Mouse (Mus musculus) midbrain, embryonic 13.5 days (tissue): Measurements from ENCODE around the gene Shkbp1. TPM values are rescaled to one million over a fixed set of nuclear protein-coding genes. Genes with fewer than 3 reads are reported as not detected.

Experiments used
- ATAC-seq: fragments of 200-750 bp; cut with Nextera tagmentation; 2 replicates; pipeline ENCODE4 v1.8.0; 2017; ENCODE audit warnings: mild to moderate bottlenecking, moderate TSS enrichment, moderate library complexity
- H3K27ac ChIP-seq: fragments of 300-500 bp; sonication (generic); 2 replicates; pipeline ENCODE4 v1.5.1; 2015; ENCODE audit warnings: inconsistent platforms, mild to moderate bottlenecking, moderate library complexity
- H3K27me3 ChIP-seq: fragments of 300-500 bp; sonication (generic); 2 replicates; pipeline ENCODE4 v1.6.1; 2015; ENCODE audit warnings: mild to moderate bottlenecking, inconsistent platforms
- H3K36me3 ChIP-seq: fragments of 300-500 bp; sonication (generic); 2 replicates; pipeline ENCODE4 v1.6.1; 2015; ENCODE audit warnings: mild to moderate bottlenecking, inconsistent platforms
- H3K4me1 ChIP-seq: fragments of 300-500 bp; sonication (generic); replicated peaks from 2 replicates; pipeline ENCODE4 v1.6.1; 2015; ENCODE audit warnings: inconsistent platforms
- H3K4me2 ChIP-seq: fragments of 300-500 bp; sonication (generic); replicated peaks from 2 replicates; pipeline ENCODE4 v1.6.1; 2015; ENCODE audit warnings: moderate library complexity, mild to moderate bottlenecking, inconsistent platforms
- H3K4me3 ChIP-seq: fragments of 300-500 bp; sonication (generic); replicated peaks from 2 replicates; pipeline ENCODE4 v1.5.1; 2015; ENCODE audit warnings: mild to moderate bottlenecking, inconsistent platforms
- H3K9ac ChIP-seq: fragments of 300-500 bp; sonication (generic); replicated peaks from 2 replicates; pipeline ENCODE4 v1.6.1; 2015; ENCODE audit warnings: mild to moderate bottlenecking, inconsistent platforms
- H3K9me3 ChIP-seq: fragments of 300-500 bp; sonication (generic); 2 replicates; pipeline ENCODE4 v1.6.1; 2016; ENCODE audit warnings: mild to moderate bottlenecking, inconsistent platforms
- WGBS: fragments of 180-500 bp; shearing (Covaris S2); methylation state at CpG from one replicate; pipeline ENCODE4 v1.1.7; 2015; 5-methylcytosine and 5-hydroxymethylcytosine counted together
- polyA plus RNA-seq: library from polyadenylated mRNA; unstranded; fragments of >200 nt; fragmentation: Nextera tagmentation; extraction: Ambion mirVana; gene quantifications from 2 replicates; pipeline ENCODE4 v1.2.1, GENCODE M21; 2015

Shkbp1 gene
- polyA plus RNA-seq, 1 experiment from 2014 or later, result 84.3 TPM

DNA sequence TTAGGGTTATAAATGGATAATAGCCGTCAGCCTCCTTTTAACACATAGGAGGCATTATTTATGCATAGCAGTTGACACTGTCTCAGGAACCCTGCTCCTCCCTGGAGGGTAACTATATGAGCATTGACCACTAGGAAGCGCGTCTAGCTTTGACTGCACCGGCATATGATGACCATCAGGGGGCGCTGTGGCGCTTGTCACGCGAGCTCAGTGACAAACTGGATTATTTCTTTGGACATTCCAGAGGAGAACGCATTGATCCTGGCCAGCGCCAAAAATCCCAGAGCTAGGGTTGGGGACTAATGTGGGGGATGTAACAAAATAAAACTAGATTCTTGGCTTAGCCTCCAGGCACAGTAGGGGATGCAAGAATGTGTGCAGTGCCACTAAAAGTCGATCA is 53.6 kb downstream of the Shkbp1 start:
- H3K36me3 ChIP-seq, result no peaks in the 10 kb centered on the region
- no peak overlapping the region for H3K4me3 ChIP-seq
- no peak overlapping the region for H3K9ac ChIP-seq
- no peak overlapping the region for H3K4me2 ChIP-seq
- 0 out of 2 replicates have a peak, but pooled peaks have one; percentile 14 for ATAC-seq
- 9% methylated on average over 11 of the region's 11 CpGs for WGBS
- H3K4me1 ChIP-seq, result no peaks in the 10 kb centered on the region
- no peak overlapping the region for H3K27ac ChIP-seq
- H3K9me3 ChIP-seq, result no peaks in the 10 kb centered on the region
- H3K27me3 ChIP-seq, result 0 out of 2 replicates have a peak, but pooled peaks cover 2% of the 10 kb centered on the region

DNA sequence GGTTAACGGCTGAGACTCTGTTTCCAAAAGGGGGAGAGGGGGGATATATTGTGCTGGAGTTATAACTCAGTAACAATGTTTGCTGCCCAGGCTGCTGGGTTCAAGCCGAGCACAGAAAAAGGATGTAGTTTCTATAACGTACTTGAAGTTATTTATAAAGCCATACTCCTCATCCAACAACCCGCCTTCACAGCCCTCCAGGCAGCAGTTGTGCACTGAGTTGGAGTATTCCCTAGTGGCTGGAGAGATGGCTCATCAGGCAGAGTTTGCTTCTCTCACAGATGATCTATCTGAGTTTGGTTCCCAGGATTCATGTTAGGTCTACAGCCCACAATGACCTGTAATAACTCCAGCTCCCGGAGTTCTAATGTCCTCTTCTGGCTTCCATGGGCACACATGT is 55.0 kb downstream of the Shkbp1 start:
- Histone ChIP-seq H3K27me3 (0 out of 2 replicates have a peak, but pooled peaks cover 2% of the 10 kb centered on the region), H3K9ac (no peak overlapping the region), H3K4me3 (no peak overlapping the region), H3K27ac (no peak overlapping the region), H3K9me3 (no peaks in the 10 kb centered on the region), H3K4me1 (no peaks in the 10 kb centered on the region), H3K36me3 (no peaks in the 10 kb centered on the region), H3K4me2 (no peak overlapping the region)
- whole genome bisulfite sequencing, result 82% methylated on average over 5 of the region's 5 CpGs
- no peak for ATAC-seq

DNA sequence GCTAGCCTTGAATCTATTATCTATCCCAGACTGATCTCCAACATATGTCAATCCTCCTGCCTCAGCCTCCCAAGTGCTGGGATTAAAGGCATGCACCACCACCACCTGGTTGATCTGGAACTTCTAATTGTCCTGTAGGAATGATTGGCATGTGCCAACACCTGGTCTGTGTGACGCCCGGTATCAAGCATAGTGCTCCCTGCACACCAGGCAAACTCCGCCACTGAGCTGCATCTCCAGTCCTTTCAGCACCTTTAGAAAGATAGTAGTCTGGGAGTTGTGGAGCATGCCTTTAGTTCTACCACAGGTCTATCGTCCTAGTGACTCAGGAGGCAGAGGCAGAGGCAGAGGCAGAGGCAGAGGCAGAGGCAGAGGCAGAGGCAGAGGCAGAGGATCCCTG is 55.5 kb downstream of the Shkbp1 start:
- Histone ChIP-seq H3K4me3 (no peak overlapping the region), H3K9ac (no peak overlapping the region), H3K27ac (no peak overlapping the region), H3K36me3 (no peaks in the 10 kb centered on the region), H3K4me2 (no peak overlapping the region), H3K4me1 (no peaks in the 10 kb centered on the region), H3K27me3 (0 out of 2 replicates have a peak, but pooled peaks cover 2% of the 10 kb centered on the region), H3K9me3 (no peaks in the 10 kb centered on the region)
- 90% methylated on average over 4 of the region's 4 CpGs for WGBS
- ATAC-seq, result no peak

DNA sequence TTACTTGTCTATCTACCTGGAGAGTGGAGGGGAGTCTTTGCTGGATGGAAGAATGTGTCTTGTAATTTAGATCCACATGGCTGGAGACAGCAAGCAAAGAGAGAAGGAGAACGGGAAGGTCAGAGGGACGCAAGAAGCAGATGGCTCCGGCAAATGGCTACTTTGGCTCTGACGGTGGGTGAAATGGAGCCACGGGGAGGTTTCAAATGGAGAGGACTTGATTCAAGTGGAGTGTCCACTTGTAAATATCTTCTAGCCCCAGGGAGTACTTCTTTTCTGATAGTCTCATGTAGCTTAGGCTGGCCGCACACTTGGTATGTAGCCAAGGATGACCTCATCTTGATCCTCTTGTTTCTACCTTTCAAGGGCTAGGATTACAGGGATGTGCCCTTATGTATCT is 57.0 kb downstream of the Shkbp1 start:
- H3K4me3 ChIP-seq, result no peak overlapping the region
- no peaks in the 10 kb centered on the region for H3K4me1 ChIP-seq
- no peaks in the 10 kb centered on the region for H3K9me3 ChIP-seq
- no peak for ATAC-seq
- no peaks in the 10 kb centered on the region for H3K36me3 ChIP-seq
- WGBS, result 93% methylated on average over 6 of the region's 6 CpGs
- no peak overlapping the region for H3K27ac ChIP-seq
- H3K27me3 ChIP-seq, result 0 out of 2 replicates have a peak, but pooled peaks cover 1% of the 10 kb centered on the region
- no peak overlapping the region for H3K4me2 ChIP-seq
- H3K9ac ChIP-seq, result no peak overlapping the region

DNA sequence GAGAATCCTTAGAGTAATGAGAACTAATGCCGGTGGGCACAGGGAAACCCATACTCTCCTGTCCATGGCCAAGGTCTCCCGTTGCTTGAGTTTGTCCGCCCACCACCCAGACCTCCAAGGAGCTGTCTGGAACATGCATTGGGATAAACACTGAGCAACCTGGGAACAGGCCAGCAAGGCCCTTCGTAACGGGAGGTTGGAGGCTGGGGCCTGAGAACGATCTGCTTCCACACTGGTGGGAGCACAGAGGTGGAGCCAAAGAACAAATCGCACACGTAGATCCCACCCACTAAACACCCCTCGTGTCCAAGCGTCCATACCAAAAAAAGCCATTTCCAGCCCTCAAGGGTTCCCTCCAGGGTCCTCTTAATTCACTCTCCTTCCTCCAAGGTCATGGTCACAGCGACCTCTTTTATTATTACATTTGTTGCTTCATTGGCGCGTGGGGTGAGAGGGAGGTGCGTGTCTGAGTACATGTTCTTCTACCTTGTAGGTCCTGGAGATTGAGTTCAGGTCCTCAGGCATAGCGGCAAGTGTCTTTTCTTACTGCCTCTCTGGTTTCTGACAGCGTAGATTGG is 57.7 kb downstream of the Shkbp1 start:
- Histone ChIP-seq H3K4me3 (no peak overlapping the region), H3K4me2 (no peak overlapping the region), H3K4me1 (no peaks in the 10 kb centered on the region), H3K27me3 (no peaks in the 10 kb centered on the region), H3K9me3 (no peaks in the 10 kb centered on the region), H3K36me3 (no peaks in the 10 kb centered on the region), H3K9ac (no peak overlapping the region), H3K27ac (no peak overlapping the region)
- ATAC-seq, result no peak
- WGBS, result 88% methylated on average over 16 of the region's 16 CpGs

DNA sequence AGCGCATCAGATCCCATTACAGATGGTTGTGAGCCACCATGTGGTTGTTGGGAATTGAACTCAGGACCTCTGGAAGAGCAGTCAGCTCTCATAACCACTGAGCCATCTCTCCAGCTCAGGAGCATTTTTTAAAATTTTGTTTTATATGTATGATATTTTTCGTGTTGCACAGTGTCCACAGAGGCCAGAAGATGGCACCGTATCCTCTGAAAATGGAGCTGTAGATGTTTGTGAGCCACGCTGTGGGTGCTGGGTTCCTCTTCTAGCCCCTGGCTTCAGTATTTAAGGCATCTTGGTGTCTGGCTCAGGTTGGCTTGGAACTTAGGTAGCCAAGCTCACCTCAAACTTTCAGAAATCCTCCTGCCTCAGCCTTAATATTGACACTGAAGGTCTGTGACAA is 59.3 kb downstream of the Shkbp1 start:
- H3K9ac ChIP-seq, result no peak overlapping the region
- WGBS, result 90% methylated on average over 4 of the region's 4 CpGs
- no peak overlapping the region for H3K27ac ChIP-seq
- H3K4me3 ChIP-seq, result no peak overlapping the region
- ATAC-seq, result no peak
- H3K27me3 ChIP-seq, result no peaks in the 10 kb centered on the region
- no peak overlapping the region for H3K4me2 ChIP-seq
- H3K36me3 ChIP-seq, result no peaks in the 10 kb centered on the region
- H3K4me1 ChIP-seq, result no peaks in the 10 kb centered on the region
- H3K9me3 ChIP-seq, result no peaks in the 10 kb centered on the region

DNA sequence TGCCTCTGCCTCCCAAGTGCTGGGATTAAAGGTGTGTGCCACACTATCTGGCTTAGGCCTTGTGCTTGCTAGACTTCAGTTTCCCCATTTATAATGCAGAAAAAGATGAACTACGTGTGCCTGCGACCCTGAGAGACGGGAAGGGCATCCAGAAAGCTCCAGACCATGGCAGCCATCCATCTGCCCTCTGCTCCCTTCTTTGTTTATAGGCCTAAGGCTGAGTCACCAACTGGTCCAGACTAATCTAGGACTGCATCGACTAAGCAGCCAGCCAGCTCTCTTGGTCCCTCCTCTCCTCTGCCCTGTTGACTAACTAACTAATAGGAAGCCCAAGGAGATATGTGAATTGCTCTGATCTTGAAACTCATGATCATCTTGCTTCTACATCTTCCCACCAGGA is 59.9 kb downstream of the Shkbp1 start:
- H3K9me3 ChIP-seq, result no peaks in the 10 kb centered on the region
- no peak overlapping the region for H3K4me2 ChIP-seq
- H3K4me3 ChIP-seq, result no peak overlapping the region
- whole genome bisulfite sequencing, result 81% methylated on average over 4 of the region's 4 CpGs
- H3K36me3 ChIP-seq, result no peaks in the 10 kb centered on the region
- H3K9ac ChIP-seq, result no peak overlapping the region
- ATAC-seq, result no peak
- H3K27me3 ChIP-seq, result no peaks in the 10 kb centered on the region
- H3K27ac ChIP-seq, result no peak overlapping the region
- H3K4me1 ChIP-seq, result no peaks in the 10 kb centered on the region

Other genes with a start within 250 kb of the Shkbp1 start
- not detected in 2 replicates for gene Cyp2f2, start 236.1 kb downstream of the Shkbp1 start, polyA plus RNA-seq
- 0.22 TPM in 1 of 2 replicates, not detected in the other for gene Cyp2t4, start 202.3 kb downstream of the Shkbp1 start, polyA plus RNA-seq
- 87.0 and 101 TPM in 2 replicates for gene Egln2, start 189.2 kb downstream of the Shkbp1 start, polyA plus RNA-seq
- gene Rab4b, start 177.1 kb downstream of the Shkbp1 start, polyA plus RNA-seq, result 104 and 110 TPM in 2 replicates
- 0.36 TPM in 1 of 2 replicates, not detected in the other for gene Gm21983, start 174.9 kb downstream of the Shkbp1 start, polyA plus RNA-seq
- 3.6 and 5.1 TPM in 2 replicates for gene Mia, start 174.9 kb downstream of the Shkbp1 start, polyA plus RNA-seq
- 4.3 TPM in 2 replicates for gene BC024978, start 160.2 kb downstream of the Shkbp1 start, polyA plus RNA-seq
- 233 and 245 TPM in 2 replicates for gene Snrpa, start 159.7 kb downstream of the Shkbp1 start, polyA plus RNA-seq
- 6.7 and 7.6 TPM in 2 replicates for gene Itpkc, start 127.4 kb downstream of the Shkbp1 start, polyA plus RNA-seq
- gene Coq8b, start 123.0 kb downstream of the Shkbp1 start, polyA plus RNA-seq, result 25.3 and 25.5 TPM in 2 replicates
- 39.4 and 51.6 TPM in 2 replicates for gene Numbl, start 97.6 kb downstream of the Shkbp1 start, polyA plus RNA-seq
- 8.0 and 9.1 TPM in 2 replicates for gene Ltbp4, start 18.3 kb downstream of the Shkbp1 start, polyA plus RNA-seq
- 0.53 TPM in 1 of 2 replicates, not detected in the other for gene Gm20479, start 1.4 kb upstream of the Shkbp1 start, polyA plus RNA-seq
- 1.1 and 2.2 TPM in 2 replicates for gene Sptbn4, start 91.7 kb upstream of the Shkbp1 start, polyA plus RNA-seq
- gene Blvrb, start 92.0 kb upstream of the Shkbp1 start, polyA plus RNA-seq, result 14.8 and 16.1 TPM in 2 replicates
- 12.4 and 12.6 TPM in 2 replicates for gene Sertad3, start 117.7 kb upstream of the Shkbp1 start, polyA plus RNA-seq
- gene Sertad1, start 130.9 kb upstream of the Shkbp1 start, polyA plus RNA-seq, result 8.2 and 8.5 TPM in 2 replicates
- 1.2 and 1.6 TPM in 2 replicates for gene Prx, start 143.3 kb upstream of the Shkbp1 start, polyA plus RNA-seq
- 0.37 and 0.52 TPM in 2 replicates for gene Hipk4, start 167.2 kb upstream of the Shkbp1 start, polyA plus RNA-seq
- 107 and 110 TPM in 2 replicates for gene Pld3, start 197.2 kb upstream of the Shkbp1 start, polyA plus RNA-seq
- gene 2310022A10Rik, start 197.2 kb upstream of the Shkbp1 start, polyA plus RNA-seq, result 34.6 and 36.6 TPM in 2 replicates
- gene Akt2, start 235.5 kb upstream of the Shkbp1 start, polyA plus RNA-seq, result 64.3 and 67.4 TPM in 2 replicates